In the genomic region with DNA sequence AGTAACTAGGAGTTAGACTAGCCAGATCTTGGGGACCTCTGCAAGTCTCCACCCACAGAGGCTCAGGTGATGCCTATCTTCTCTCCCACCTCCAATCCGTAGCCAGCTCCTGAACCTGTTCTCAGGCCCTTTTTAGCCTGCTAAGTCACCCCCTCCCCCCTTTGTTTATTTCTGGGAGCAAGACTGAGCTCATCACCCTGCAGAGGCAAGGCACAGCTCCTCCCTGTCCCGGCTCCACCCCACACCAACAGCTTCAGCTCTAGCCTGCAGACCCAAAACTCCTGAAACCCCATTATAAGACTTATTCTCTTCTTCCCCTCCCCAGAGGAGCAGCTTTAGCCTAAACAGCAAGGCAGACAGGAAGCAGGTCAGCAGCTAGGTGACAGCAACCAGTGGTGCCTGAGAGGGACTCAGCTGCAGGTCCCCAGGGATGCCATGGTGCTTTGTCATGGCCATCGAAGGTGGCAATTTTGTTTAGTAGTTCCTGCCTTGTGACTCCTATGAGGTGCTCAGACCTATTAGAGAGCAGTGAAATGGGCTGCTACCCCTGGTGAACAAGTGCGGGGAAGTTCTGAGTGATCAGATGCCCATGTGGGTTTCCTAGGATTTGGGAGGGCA, we compare ENCODE assay signal across 24 mouse cellular contexts. TPM values are rescaled to one million over a fixed set of nuclear protein-coding genes. Genes with fewer than 3 reads are reported as not detected.
A peak's percentile ranks its signal among the peaks of the same experiment; 100 is the strongest.
DNase-seq lines count a peak whose midpoint lies in the region; ATAC-seq and TF ChIP-seq lines count a peak whose summit lies in the region.
"Had no signal": no experiment of that assay in that cellular context is flagged by ENCODE, and none has a peak within 500 bp of the region (broad histone marks: within the 10 kb centered on the region; RNA-seq: fewer than 3 reads in every experiment).

No protein-coding gene starts in this region.

- TF ChIP-seq POLR2A in CH12.LX (IDR thresholded peaks at IDR 0.05; ENCODE audit: low read depth, low read length): no peak

- no peak for TF ChIP-seq RAD21 in CH12.LX (IDR thresholded peaks at IDR 0.05; ENCODE audit: low read depth, low read length)

- H3K9me3 ChIP-seq in kidney, embryonic 16.5 days (ENCODE audit: low read length): no peaks in the 10 kb centered on the region
- H3K9me3 ChIP-seq in CH12.LX (replicated peaks; ENCODE audit: low read length): no peaks in the 10 kb centered on the region
- H3K9me3 ChIP-seq in stomach, embryonic 14.5 days (ENCODE audit: control insufficient read depth, low read depth, low read length): no peaks in the 10 kb centered on the region
- H3K9me3 ChIP-seq in intestine, postnatal 0 days (ENCODE audit: control insufficient read depth): no peaks in the 10 kb centered on the region
- H3K9me3 ChIP-seq: heart, embryonic 15.5 days; limb, embryonic 13.5 days; liver, embryonic 13.5 days; midbrain, embryonic 12.5 days; neural tube, embryonic 15.5 days had no signal

- DNase-seq in kidney, postnatal 36 days: no peak
- DNase-seq in A20 (ENCODE audit: low read depth, low spot score): peak; percentile 51
- DNase-seq in CH12.LX (ENCODE audit: extremely low read depth): peak; percentile 69
- no peak for DNase-seq in left cerebral cortex, postnatal 4 days
- DNase-seq: adrenal gland, postnatal 14 days; cerebellum, adult 8-10 months; cerebellum, postnatal 36 days; heart, postnatal 4 days; kidney, adult 8-10 months; kidney, postnatal 25 days; liver, embryonic 13.5 days; lung, embryonic 14.5 days; right cerebral cortex, adult 18-20 months; right cerebral cortex, postnatal 4 days; thymus, postnatal 14 days had no signal

- H3K27me3 ChIP-seq in kidney, embryonic 16.5 days (ENCODE audit: insufficient read depth, low read length): no peaks in the 10 kb centered on the region
- H3K27me3 ChIP-seq in CH12.LX (replicated peaks): peaks cover 55% of the 10 kb centered on the region
- no peaks in the 10 kb centered on the region for H3K27me3 ChIP-seq in stomach, embryonic 14.5 days (ENCODE audit: control insufficient read depth, insufficient read depth, low read length)
- no peaks in the 10 kb centered on the region for H3K27me3 ChIP-seq in intestine, postnatal 0 days (replicated peaks; ENCODE audit: control insufficient read depth, insufficient read depth, low read length)
- H3K27me3 ChIP-seq: heart, embryonic 15.5 days; liver, embryonic 13.5 days; neural tube, embryonic 15.5 days had no signal

- TF ChIP-seq CTCF in CH12.LX (conservative IDR thresholded peaks at IDR 0.05 in 1 of 2, IDR thresholded peaks at IDR 0.05 in 1 of 2; ENCODE audit: low read depth in 2 of 2, low read length in 2 of 2): no peak
- no peak for TF ChIP-seq CTCF in intestine, postnatal 0 days (IDR thresholded peaks at IDR 0.05; ENCODE audit: low read depth)

- ATAC-seq in kidney, embryonic 16.5 days (ENCODE audit: low FRiP score, low TSS enrichment): no peak
- ATAC-seq in stomach, embryonic 14.5 days (ENCODE audit: insufficient number of reproducible peaks, insufficient read depth, low FRiP score, low read depth): peak; percentile 33; the same call in 1 of the 2 replicates
- ATAC-seq in intestine, postnatal 0 days: no peak
- ATAC-seq: inflammation-experienced regulatory T-cells, adult 6 months had no signal

- 0 out of 2 replicates have a peak overlapping the region, but pooled peaks have one; percentile 18 for H3K27ac ChIP-seq in kidney, embryonic 16.5 days (ENCODE audit: low read length)
- no peak overlapping the region for H3K27ac ChIP-seq in CH12.LX (ENCODE audit: insufficient read depth, low read depth)
- H3K27ac ChIP-seq in stomach, embryonic 14.5 days (ENCODE audit: low read length): no peak overlapping the region
- H3K27ac ChIP-seq in intestine, postnatal 0 days (ENCODE audit: low read depth, low read length): no peak overlapping the region
- H3K27ac ChIP-seq: heart, embryonic 15.5 days; hindbrain, embryonic 14.5 days; limb, embryonic 13.5 days; liver, embryonic 13.5 days; midbrain, embryonic 12.5 days; neural tube, embryonic 15.5 days had no signal

- dilution Hi-C loops in CH12.LX (cut with MboI; ENCODE audit: extremely low pct_ligation_motif_present, extremely low pct_unique_long_range_greater_than_20kb, low sequenced_read_pairs): no loop called here

- H3K4me2 ChIP-seq in kidney, embryonic 16.5 days (replicated peaks; ENCODE audit: low read depth, low read length): no peak overlapping the region
- H3K4me2 ChIP-seq in CH12.LX (ENCODE audit: insufficient read depth, low read depth, poor library complexity, severe bottlenecking): no peak overlapping the region
- H3K4me2 ChIP-seq in stomach, embryonic 14.5 days (replicated peaks; ENCODE audit: low read depth, low read length): no peak overlapping the region
- no peak overlapping the region for H3K4me2 ChIP-seq in intestine, postnatal 0 days (replicated peaks; ENCODE audit: low read depth)
- H3K4me2 ChIP-seq: heart, embryonic 15.5 days; hindbrain, embryonic 14.5 days; limb, embryonic 13.5 days; liver, embryonic 13.5 days; lung, embryonic 14.5 days; midbrain, embryonic 12.5 days; neural tube, embryonic 15.5 days had no signal

- no peak overlapping the region for H3K9ac ChIP-seq in kidney, embryonic 16.5 days (replicated peaks; ENCODE audit: low read length)
- H3K9ac ChIP-seq in CH12.LX (ENCODE audit: insufficient read depth, low read depth): no peak overlapping the region
- no peak overlapping the region for H3K9ac ChIP-seq in stomach, embryonic 14.5 days (replicated peaks; ENCODE audit: low read depth, low read length)
- no peak overlapping the region for H3K9ac ChIP-seq in intestine, postnatal 0 days (ENCODE audit: low read depth, low read length)
- H3K9ac ChIP-seq: heart, embryonic 15.5 days; hindbrain, embryonic 14.5 days; limb, embryonic 13.5 days; liver, embryonic 13.5 days; lung, embryonic 14.5 days; midbrain, embryonic 12.5 days; neural tube, embryonic 15.5 days had no signal

- no peak for TF ChIP-seq EP300 in CH12.LX (IDR thresholded peaks at IDR 0.05; ENCODE audit: low read length)

- WGBS in kidney, embryonic 16.5 days: 61% methylated on average over 4 of the region's 4 CpGs
- 43% methylated on average over 4 of the region's 4 CpGs for WGBS in stomach, embryonic 14.5 days
- WGBS in intestine, postnatal 0 days: 56% methylated on average over 4 of the region's 4 CpGs

- H3K4me3 ChIP-seq in kidney, embryonic 16.5 days (ENCODE audit: low read length): no peak overlapping the region
- no peak overlapping the region for H3K4me3 ChIP-seq in CH12.LX (replicated peaks in 1 of 3; ENCODE audit: low read depth in 2 of 3, low read length in 2 of 3, poor library complexity in 1 of 3)
- no peak overlapping the region for H3K4me3 ChIP-seq in stomach, embryonic 14.5 days (ENCODE audit: low read depth, low read length)
- no peak overlapping the region for H3K4me3 ChIP-seq in intestine, postnatal 0 days (ENCODE audit: low read depth, low read length)
- H3K4me3 ChIP-seq: heart, embryonic 15.5 days; limb, embryonic 13.5 days; liver, embryonic 13.5 days; midbrain, embryonic 12.5 days; neural tube, embryonic 15.5 days had no signal

- in situ Hi-C loops in CH12.LX (cut with MboI; ENCODE audit: low pct_ligation_motif_present, low pct_unique_long_range_greater_than_20kb, low sequenced_read_pairs): no loop called here

- H3K4me1 ChIP-seq in kidney, embryonic 16.5 days (ENCODE audit: insufficient read depth, low read length): peaks cover 16% of the 10 kb centered on the region
- H3K4me1 ChIP-seq in CH12.LX (ENCODE audit: control insufficient read depth in 1 of 2, insufficient read depth in 2 of 2): peaks cover 8 to 35% of the 10 kb centered on the region in 2 experiments
- H3K4me1 ChIP-seq in stomach, embryonic 14.5 days (ENCODE audit: control insufficient read depth, insufficient read depth, low read length): peaks cover 12% of the 10 kb centered on the region
- no peaks in the 10 kb centered on the region for H3K4me1 ChIP-seq in intestine, postnatal 0 days (replicated peaks; ENCODE audit: control insufficient read depth, insufficient read depth, low read length)
- H3K4me1 ChIP-seq: liver, embryonic 13.5 days; midbrain, embryonic 12.5 days; neural tube, embryonic 15.5 days had no signal

- H3K79me2 ChIP-seq in CH12.LX (replicated peaks; ENCODE audit: control insufficient read depth, extremely low read depth, insufficient read depth, poor library complexity, severe bottlenecking): no peaks in the 10 kb centered on the region

- no peaks in the 10 kb centered on the region for H3K36me3 ChIP-seq in kidney, embryonic 16.5 days (ENCODE audit: insufficient read depth, low read length)
- no peaks in the 10 kb centered on the region for H3K36me3 ChIP-seq in CH12.LX (replicated peaks in 1 of 2; ENCODE audit: control insufficient read depth in 1 of 2, insufficient read depth in 1 of 2, low read length in 1 of 2)
- no peaks in the 10 kb centered on the region for H3K36me3 ChIP-seq in stomach, embryonic 14.5 days (ENCODE audit: control insufficient read depth, insufficient read depth, low read length)
- no peaks in the 10 kb centered on the region for H3K36me3 ChIP-seq in intestine, postnatal 0 days (ENCODE audit: control insufficient read depth, insufficient read depth)
- H3K36me3 ChIP-seq: heart, embryonic 15.5 days; limb, embryonic 13.5 days; liver, embryonic 13.5 days; midbrain, embryonic 12.5 days; neural tube, embryonic 15.5 days had no signal

- intact Hi-C loops in left cerebral cortex, postnatal 4 days (cut with DNase I): no loop called here

TF ChIP-seq in CH12.LX, 34 proteins besides CTCF, POLR2A, EP300 and RAD21:
- no peak for TF ChIP-seq ZMIZ1 (IDR thresholded peaks at IDR 0.05; ENCODE audit: low read depth, low read length)
- 0 out of 2 replicates have a peak, but pooled peaks have one; percentile 27 for TF ChIP-seq MEF2A (IDR thresholded peaks at IDR 0.05; ENCODE audit: borderline replicate concordance, low read depth, low read length)

RNA-seq across cellular contexts. Expression of gene Krt80, which starts 7.5 kb away (rescaled TPM):
- 1.7 and 2.3 TPM in 2 replicates for polyA plus RNA-seq in kidney, embryonic 16.5 days (2015; fragmentation: Nextera tagmentation; extraction: Ambion mirVana)
- total RNA-seq in CH12.LX (2012; rRNA removed) (not detected in 2 replicates), CH12.LX (2014; rRNA removed) (not detected in 2 replicates)
- 0.20 TPM in 1 of 2 replicates, not detected in the other for polyA plus RNA-seq in CH12.LX (2012; ENCODE audit: insufficient read length, low read depth)
- polyA plus RNA-seq in stomach, embryonic 14.5 days (2014; fragmentation: Nextera tagmentation; extraction: Ambion mirVana): 2.4 and 4.0 TPM in 2 replicates
- polyA plus RNA-seq in intestine, postnatal 0 days (2015; fragmentation: Nextera tagmentation; extraction: Ambion mirVana): 0.40 and 0.61 TPM in 2 replicates
- total RNA-seq in left cerebral cortex, postnatal 4 days (2021): under 1 TPM; 0.46 to 0.60 TPM

RNA-seq across cellular contexts. Expression of gene Krt7, which starts 48.3 kb away (rescaled TPM):
- 94.8 and 99.9 TPM in 2 replicates for polyA plus RNA-seq in kidney, embryonic 16.5 days (2015; fragmentation: Nextera tagmentation; extraction: Ambion mirVana)
- total RNA-seq in CH12.LX (2012; rRNA removed): 0.55 TPM in 2 replicates
- total RNA-seq in CH12.LX (2014; rRNA removed): 0.46 and 0.81 TPM in 2 replicates
- 2.5 and 4.1 TPM in 2 replicates for polyA plus RNA-seq in CH12.LX (2012; ENCODE audit: insufficient read length, low read depth)
- 131 and 148 TPM in 2 replicates for polyA plus RNA-seq in stomach, embryonic 14.5 days (2014; fragmentation: Nextera tagmentation; extraction: Ambion mirVana)
- polyA plus RNA-seq in intestine, postnatal 0 days (2015; fragmentation: Nextera tagmentation; extraction: Ambion mirVana): 86.1 and 89.0 TPM in 2 replicates
- total RNA-seq in left cerebral cortex, postnatal 4 days (2021): under 1 TPM in 1 of 2 experiments, not detected in 1; 0.16 TPM

Comparison
In these comparisons a context has a peak if more than half of its experiments do, and no peak if none do; other contexts are left out.
1. DNase-seq: peak in A20 (single experiment) and CH12.LX (single experiment); none in kidney, postnatal 36 days (0 of 2) and left cerebral cortex, postnatal 4 days (single experiment).
2. RNA of gene Krt7, which starts 48.3 kb away (polyA plus RNA-seq): 131 to 148 TPM in stomach, embryonic 14.5 days, 94.8 to 99.9 TPM in kidney, embryonic 16.5 days and 86.1 to 89.0 TPM in intestine, postnatal 0 days; 2.5 to 4.1 TPM in CH12.LX; every median in the first group is over 10 times any median in the second.